Mouse (Mus musculus) neutrophil, adult 5-6 weeks (primary cell): ENCODE results near the gene Vps8. TPM values are rescaled to one million over a fixed set of nuclear protein-coding genes. Genes with fewer than 3 reads are reported as not detected.

Source experiments
- ATAC-seq: fragments of 151-379, 151-347 bp; 2 replicates; pipeline ENCODE4 v1.8.0; 2017; ENCODE audit warnings: mild to moderate bottlenecking, moderate TSS enrichment; ENCODE audit not compliant: insufficient number of reproducible peaks, poor library complexity, low FRiP score, severe bottlenecking; ENCODE audit errors: extremely low read depth
- total RNA-seq: library from RNA; stranded (forward); fragments of 200-1000 nt; gene quantifications from 2 replicates; pipeline ENCODE4 v1.2.3, GENCODE M21; 2017

Vps8 gene
- total RNA-seq, 1 experiment from 2014 or later: 38.5 TPM

DNA sequence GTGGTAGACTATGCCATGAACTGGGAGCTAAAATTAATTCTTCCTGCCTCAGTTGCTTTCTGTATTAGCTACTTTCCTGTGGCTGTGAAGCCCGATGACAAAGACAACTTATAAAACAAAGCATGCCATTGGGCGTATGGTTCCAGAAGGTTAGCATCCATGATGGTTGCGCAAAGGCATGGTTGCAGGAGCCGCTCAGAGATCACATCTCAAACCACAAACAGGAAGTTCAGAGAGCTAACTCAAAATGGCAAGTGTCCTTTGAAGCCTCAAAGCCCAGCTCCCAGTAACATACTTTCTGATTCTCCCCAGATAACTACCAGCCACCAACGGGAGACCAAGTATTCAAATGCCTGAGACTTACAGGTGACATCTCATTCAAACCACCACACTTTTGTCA is 266.2 kb downstream of the Vps8 start:
- ATAC-seq: no peak

DNA sequence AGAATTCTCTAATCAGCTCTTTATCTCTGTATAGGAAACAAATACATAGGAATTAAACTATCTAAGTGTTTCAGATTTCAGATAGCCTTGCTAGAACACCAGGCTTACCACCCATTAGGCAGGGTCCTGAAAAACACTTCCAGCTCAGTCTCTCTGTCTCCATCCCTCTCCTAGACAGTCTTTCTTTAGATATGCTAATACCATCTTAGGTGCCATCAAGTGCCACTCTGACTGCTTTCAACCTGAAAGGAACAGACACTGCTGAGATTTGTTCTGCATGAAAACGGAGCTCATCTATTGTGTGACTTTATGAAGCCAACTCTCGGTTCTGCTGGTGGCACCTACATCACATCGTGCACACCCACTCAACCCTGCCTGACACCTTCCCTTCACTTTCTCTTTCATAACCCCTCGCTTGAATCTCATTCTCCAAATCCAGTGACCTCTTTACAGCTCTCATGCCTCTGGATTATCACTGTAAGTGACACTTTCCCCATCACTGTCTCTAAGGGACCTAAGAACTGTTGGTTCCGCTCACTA is 267.4 kb downstream of the Vps8 start:
- no peak for ATAC-seq

- no peak for ATAC-seq
These were observed 271.1 kb downstream of the Vps8 start for GRCm38 (mm10) chr16:21693981-21694462.

Other genes starting within 250 kb of the Vps8 start
- 0.47 and 2.2 TPM in 2 replicates for gene Ephb3, start 218.4 kb upstream of the Vps8 start, total RNA-seq